Mouse (Mus musculus) forelimb bud, embryonic 11.5 days (tissue): ENCODE measurements around the gene Cc2d1a.

ENCODE experiments used
- DNase-seq: peaks from one replicate; pipeline ENCODE4 v3.0.0-alpha.2; 2012; ENCODE audit warnings: low read depth, low spot score

Cc2d1a gene

GRCm38 (mm10) chr8:84177405-84177804 is 29.7 kb upstream of the Cc2d1a start:
- DNase-seq: no peak

GRCm38 (mm10) chr8:84176560-84176959 is 28.8 kb upstream of the Cc2d1a start:
- DNase-seq: no peak

- DNase-seq: no peak
These were observed 26.1 kb upstream of the Cc2d1a start for GRCm38 (mm10) chr8:84173861-84174260.

DNA sequence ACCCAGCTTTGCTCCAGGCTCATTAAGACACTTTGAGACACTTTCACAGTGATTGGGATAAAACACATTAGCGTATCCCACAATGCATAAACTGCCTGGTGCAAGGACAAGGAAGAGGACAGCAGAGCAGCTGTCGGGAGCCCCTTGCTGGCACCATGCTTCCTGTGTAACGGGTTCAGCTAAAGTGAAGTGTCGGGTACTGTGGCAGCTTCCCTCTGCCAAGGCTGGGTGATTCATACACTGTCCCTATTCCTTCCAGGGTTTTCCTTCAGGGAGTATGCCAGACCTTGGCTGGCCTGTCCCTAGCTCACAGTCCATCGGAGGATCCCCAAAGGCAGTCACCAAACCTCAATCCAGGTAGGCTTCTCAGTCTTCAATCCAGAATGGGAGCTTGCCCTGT is 22.4 kb upstream of the Cc2d1a start:
- DNase-seq: no peak

DNA sequence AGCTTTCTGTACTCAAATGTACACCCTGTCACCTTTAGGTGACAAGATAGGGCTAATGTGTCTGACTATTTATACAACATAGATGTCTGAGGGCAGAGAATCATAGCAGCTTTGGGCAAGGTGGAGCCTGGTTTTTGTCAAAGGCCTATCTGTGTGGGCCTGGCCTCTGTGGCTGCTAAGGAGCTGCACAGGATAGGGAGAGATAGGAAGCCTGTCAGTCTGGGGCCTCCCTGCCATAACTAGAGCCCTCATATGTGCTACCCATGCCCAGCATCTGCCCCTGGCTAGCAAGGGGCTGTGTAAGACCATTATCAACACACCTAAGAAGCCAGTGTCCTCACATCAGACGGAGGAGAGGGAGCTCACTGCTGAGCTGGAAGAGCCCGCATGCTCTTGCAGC is 20.0 kb upstream of the Cc2d1a start:
- no peak for DNase-seq

- DNase-seq: no peak
These were observed 9.9 kb upstream of the Cc2d1a start for GRCm38 (mm10) chr8:84157620-84158019.

DNA sequence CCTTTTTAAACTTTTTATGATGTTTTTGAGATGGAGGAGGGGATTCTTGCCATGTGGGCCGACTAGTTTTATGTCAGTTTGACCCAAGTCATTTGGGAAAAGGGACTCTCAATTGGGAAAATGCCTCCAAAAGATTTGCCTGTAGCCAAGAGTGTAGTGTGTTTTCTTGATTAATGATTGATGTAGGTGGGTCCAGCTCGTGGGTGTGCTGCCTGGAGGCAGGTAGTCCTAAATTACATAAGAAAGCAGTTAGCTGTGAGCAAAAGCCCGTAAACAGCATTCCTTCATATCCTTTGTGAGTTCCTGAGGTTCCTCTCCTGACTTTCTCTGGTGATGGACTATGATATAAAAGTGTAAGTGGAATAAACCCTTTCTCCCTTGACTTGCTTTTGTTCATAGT is 1.4 kb upstream of the Cc2d1a start:
- DNase-seq: no peak

GRCm38 (mm10) chr8:84148531-84148850 is 755 bp upstream of the Cc2d1a start:
- DNase-seq: no peak

DNA sequence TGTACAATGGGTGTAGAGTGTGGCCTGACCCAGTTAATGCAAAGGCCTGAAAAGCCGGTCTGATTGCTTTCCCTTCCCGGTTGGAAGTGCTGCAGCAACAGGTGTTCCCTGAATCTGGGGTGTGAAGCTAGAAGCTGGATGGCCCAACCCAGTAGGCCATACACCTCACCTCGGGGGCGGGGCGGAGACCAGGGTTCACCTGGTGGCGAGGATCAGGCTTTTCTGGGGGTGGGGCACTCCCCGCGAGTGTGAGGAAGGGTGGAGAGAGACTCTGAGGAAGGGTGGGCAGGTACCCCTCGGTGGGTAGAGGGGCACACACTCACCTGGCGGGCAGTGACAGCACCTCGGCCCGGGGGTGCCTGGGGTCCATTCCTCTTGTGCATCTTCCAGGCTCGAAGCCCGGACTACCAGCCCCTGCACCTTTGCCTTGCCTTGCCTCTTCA is 391 bp downstream of the Cc2d1a start:
- no peak for DNase-seq

DNA sequence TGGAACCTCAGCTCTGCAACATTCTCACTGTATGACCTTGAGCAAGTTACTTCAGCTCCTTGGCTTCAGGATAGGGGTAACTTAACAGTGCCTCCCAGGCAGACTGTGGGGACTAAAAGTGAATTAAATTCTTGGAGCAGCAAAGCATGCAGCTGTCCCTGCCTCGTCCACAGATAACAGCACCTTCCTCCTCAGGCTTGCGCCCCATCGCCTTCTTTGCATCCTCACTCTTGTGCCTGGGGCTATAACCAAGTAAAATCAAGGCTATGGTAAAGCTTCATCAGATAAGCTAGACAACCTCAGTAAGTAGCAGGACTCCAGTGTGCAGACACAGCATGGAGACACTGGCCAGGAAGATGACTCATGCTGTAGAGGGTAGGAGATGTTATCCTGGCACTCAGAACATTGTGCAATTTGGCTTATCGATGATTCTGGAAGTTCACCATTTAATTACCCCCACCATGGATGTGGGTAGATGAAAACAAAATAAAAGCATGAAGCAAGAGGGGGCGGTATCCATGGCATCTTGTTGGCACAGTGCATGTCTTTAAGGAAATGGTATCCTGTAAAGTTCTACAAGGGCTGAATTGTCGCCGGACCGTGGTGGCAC is 3.0 kb downstream of the Cc2d1a start:
- no peak for DNase-seq

DNA sequence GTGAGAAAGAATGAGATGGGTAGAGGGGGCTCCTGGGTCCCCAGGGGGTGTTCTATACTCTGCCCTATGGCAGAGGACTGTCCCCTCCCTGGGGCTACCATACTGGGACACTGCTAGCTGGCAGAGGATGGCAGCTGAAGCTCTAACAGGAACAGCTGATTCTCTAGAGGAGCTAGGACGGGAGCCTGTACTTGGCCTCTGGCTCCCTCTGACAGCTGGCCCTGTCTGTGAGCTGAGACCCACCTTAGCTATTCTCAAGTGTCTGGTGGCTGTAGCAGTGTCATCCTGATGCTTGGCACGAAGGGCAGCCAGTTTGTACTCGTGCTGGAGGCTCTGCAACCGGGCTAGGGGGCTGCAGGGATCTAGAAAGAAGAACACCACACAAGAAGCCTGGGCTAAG is 6.9 kb downstream of the Cc2d1a start:
- no peak for DNase-seq

DNA sequence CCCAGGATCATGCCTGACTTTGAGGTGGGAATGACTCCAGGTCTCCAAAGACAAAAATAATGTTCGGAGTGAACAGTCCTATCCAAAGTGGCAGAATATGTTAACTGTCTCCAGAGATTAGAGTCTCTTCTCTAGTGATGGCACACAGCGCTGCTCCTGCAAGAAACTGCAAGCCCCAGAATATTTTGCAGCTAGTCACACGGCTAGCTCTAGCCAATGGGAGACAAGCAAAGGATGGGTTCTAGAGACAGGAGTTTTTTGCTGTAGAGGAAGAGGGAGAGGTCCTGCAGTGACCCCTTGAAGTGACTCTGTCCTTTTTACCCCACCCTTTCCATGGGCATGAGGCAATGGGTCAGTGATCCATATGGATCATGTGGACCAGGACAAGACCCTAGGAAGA is 9.9 kb downstream of the Cc2d1a start:
- DNase-seq: no peak

GRCm38 (mm10) chr8:84132225-84132624 is 15.5 kb downstream of the Cc2d1a start:
- no peak for DNase-seq

GRCm38 (mm10) chr8:84130806-84131205 is 16.9 kb downstream of the Cc2d1a start:
- no peak for DNase-seq

GRCm38 (mm10) chr8:84128277-84128676 is 19.5 kb downstream of the Cc2d1a start:
- no peak for DNase-seq

DNA sequence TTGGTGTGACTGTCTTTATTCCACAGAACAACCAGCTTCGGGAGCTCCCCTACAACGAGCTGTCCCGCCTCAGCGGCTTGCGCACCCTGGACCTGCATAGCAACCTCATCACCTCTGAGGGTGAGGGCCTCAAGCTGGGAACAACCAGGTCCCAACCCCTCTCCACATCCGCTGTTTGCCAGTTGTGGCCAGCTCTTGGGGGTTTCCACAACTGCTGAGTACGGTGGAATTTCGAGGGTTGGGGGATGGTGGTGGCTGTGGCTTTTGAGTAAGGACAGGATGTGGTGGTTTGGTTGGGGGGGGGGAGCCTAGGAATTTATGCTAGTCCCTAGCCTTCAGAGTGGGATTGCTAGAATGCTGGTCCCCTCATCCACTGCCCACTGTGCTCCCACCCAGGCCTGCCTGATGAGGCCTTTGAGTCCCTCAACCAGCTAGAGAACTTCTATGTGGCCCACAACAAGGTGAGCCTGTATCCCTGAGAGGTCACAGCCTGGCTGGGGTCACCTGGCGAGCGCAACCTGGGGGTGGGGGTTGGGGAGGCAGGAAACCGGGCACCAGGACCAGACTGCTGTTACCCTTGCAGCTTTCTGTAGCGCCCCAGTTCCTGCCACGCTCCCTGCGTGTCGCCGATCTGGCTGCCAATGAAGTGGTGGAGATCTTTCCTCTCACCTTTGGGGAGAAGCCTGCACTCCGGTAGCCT is 20.4 kb downstream of the Cc2d1a start:
- no peak for DNase-seq

DNA sequence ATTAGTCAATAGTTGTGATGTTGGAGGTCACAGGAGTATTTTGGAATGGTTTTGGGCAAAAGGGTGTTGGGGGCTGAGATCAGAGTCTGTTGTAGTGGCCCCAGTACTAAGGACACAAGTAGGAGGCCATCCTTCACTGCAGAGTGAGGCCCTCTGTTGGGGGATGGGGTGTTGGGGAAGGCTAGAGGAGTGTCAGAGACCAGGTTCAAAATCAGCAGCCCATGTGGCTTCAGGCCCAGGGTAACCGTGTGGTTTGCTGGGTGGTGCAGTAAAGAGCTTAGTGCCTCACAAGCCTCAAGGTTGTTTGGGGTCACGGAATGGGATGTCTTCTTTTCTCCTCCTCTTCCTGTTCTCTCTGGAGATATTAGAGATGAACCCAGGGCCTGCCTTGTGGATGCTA is 21.0 kb downstream of the Cc2d1a start:
- DNase-seq: no peak

DNA sequence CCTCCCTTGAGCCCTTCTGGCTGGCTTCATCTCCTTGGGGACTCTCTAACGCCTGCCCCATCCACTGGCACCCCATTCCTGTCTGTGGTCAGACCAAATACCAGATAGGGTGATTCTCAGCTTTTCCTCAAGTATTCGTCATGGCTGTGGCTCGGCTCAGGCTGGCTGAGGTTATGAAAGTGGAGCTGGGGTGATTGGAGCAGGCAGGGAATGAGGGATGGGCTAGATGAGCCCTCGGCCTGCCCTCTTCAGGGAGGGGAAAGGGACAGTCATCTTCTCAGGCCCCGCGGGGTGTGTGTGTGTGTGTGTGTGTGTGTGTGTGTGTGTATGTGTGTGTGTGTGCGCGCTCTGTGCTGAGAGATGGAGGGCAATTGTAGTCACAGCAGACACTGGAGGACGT is 22.1 kb downstream of the Cc2d1a start, which contains the start of gene Podnl1:
Gene Podnl1, plus strand, starts transcription at position 334 of the 400 bp plus-strand sequence.
- DNase-seq: no peak

DNA sequence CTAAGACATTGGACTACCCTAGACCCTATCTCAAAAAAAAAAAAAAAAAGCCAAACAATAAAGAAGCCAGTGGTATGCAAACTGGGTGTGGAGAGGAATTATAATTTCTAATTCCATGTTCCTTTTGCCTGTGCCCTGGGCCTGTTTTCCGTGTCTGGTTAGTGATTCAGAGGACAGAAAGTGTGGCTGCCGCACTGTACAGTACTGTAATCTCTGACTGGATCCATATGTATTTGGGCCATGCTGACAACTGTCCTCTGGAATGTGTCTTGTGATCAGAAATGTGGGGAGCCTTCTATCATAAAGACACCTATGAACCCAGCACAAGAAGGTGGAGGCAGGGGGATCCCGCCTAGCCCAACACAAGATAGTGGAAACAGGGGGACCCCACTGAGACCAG is 25.6 kb downstream of the Cc2d1a start:
- DNase-seq: no peak

- DNase-seq: no peak
These were observed 32.1 kb downstream of the Cc2d1a start for GRCm38 (mm10) chr8:84115646-84116045.

DNA sequence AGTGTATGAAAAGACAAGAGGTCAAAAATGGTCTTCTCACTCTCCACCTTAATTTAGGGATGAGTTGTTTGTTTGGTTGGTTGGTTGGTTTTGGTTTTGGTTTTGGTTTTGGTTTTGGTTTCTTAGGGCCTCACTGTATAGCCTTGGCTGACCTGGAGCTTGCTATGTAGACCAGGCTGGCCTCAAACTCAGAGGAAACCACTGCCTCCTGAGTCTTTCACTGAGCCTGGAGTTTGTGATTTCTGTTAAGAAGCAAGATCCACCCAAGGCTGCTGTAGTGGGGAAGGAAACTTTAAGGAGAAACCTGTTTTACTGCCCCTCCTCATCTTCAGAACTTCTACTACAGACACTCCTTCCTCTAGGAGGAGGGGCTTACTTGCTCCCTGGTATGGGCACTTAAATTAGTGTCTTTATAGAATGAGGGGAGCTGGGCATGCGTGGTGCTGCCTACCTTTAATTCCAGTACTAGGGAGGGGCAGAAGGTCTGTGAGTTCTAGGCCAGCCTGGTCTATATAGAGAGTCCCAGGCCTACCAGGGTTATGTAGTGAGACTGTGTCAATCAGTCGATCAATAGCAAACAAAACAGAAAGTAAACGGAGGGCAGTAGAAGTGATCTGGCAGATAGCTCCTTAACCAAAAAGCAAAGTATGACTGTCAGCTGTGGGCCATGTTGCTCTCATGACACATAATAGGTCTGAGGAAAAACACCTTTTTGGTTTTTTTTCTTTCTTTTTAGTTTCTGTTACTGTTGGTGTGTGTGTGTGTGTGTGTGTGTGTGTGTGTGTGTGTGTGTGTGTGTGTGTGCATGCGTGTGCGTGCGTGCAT is 41.3 kb downstream of the Cc2d1a start:
- no peak for DNase-seq

GRCm38 (mm10) chr8:84105676-84106075 is 42.1 kb downstream of the Cc2d1a start:
- no peak for DNase-seq
